Mouse (Mus musculus): ENCODE measurements around the gene Cdc14a.
A peak's percentile ranks its signal among the peaks of the same experiment; 100 is the strongest.

Cdc14a gene

DNA sequence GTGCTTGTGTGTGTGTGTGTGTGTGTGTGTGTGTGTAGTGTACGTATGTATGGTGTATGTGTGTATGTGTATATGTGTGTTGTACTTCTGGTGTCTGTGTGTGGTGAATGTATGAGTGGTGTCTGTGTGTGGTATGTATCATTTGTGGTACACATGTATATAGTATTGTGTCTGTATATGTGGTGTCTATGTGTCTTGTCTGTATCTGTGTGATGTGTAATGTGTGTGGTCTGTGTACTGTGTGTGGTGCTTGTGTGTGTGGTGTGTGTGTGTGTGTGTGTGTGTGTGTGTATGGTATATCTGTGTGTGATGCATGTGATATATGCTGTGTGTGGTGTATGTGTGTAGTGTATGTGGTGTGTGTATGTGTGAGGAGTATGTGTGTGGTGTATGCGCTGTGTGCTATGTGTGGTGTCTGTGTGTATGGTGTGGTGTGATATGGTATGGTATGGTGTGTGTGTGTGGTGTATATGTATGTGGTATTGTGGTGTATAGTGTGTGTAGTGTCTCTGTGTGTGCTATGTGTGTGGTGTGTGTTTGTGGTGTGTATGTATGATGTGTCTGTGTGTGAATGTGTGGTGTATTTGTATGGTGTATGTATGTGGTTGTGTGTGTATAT, 156.7 kb downstream of the Cdc14a start:
- no peak for DNase-seq (ENCODE audit: low spot score in 2 of 2)

DNA sequence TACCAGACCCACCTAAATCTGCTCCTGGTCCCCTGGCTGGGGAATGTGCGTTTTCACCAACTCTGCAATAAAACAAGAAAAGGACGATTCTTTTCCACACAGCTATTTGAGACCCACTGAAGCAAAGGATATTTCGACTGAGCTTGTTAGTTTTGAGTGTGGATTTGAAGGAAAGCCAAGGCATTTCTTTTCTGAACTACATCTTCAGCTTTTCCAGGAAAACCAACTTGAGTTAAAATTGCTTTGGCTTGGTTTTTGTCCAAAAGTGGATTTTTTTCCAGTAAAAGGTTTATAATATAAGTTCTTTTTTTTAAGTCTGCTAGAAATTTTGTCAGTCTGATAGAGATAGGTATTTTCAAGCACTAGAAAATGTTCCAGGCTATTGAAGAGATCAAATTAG, 157.5 kb downstream of the Cdc14a start:
- no peak for DNase-seq (ENCODE audit: low spot score in 2 of 2)

DNA sequence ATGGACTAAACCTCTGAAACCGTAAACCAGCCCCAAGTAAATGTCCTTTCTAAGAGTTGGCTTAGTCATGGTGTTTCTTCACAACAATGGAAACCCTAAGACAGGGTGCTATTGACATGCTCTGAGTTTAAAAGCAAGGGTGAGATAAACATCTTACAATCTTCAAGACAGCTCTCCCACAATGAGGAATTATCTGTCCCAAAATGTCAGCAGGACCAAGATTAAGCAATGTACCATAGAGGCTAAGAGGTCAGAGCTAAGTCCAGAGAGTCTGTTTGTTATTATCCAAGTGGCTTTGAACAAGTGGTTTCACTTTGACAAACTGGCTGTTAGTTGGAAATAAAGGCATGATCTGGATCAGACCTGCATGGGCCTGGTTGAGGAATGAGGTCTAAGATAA, 159.9 kb downstream of the Cdc14a start:
- DNase-seq (ENCODE audit: low spot score in 2 of 2), result no peak

DNA sequence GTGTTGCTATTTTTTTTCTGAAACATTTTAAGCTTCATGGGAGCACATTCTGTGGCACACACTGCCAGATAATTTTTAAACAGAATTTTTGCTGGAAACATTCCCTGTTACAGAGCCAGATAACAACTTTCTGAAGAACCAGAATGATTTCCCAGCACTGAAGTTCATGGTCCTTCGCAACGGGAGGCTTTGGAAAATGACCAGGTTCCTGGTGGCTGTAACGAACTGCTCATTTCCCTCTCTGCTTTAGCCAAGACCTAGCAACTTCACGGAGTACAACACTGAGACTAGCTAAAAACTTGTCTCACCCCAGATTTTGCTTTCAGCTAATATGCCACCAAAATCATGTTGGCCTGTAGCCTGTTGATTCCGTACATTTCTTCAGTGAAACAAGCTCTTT, 160.8 kb downstream of the Cdc14a start:
- no peak for DNase-seq (ENCODE audit: low spot score in 2 of 2)

DNA sequence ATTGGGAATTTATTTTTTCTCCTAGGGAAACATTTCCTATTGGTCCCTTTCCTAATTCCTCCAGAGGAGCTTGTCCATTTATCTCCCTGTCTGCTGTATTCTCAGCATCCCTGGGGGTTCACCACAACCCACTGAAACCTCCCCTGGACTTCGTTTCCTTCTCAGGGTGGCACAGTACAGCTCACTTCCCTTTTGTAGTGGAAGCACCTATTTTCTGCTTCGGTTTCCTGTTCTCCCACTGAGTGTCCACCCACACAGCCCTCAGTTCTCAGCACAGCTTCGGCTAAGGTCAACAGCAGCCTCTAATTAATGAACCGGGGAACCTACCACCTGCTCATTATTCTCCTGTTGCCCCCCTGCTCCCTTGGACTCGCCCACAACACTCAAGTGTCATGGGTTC, 167.7 kb downstream of the Cdc14a start:
- no peak for DNase-seq (ENCODE audit: low spot score in 2 of 2)

DNA sequence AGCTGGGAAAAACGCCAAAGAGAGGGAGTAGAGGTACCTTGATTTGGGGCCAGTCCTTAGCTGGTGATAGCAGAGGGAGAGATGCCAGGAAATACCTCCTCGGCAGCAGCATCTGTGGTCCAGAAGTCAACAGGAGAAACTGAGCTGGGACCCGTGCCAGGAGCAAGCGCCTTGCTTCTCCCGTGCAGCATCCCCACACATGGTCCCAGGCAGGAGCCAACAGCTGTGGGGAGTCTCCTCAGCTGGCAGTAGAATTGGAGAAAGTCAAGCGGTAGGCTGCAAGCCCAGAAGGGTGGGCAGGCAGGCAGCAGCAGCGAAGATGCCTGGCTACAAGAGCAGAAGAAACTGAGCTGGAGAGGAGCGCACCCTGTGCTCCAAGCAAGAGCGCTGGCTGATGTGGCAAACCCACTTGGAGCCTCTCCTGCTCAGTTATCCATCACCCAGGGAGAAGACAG, 170.7 kb downstream of the Cdc14a start, which contains the start of gene Gpr88:
Gpr88 (minus strand) TSS at position 427 of the 455 bp plus-strand sequence.
- DNase-seq (ENCODE audit: low spot score in 2 of 2), result peak; percentile 71 to 78

DNA sequence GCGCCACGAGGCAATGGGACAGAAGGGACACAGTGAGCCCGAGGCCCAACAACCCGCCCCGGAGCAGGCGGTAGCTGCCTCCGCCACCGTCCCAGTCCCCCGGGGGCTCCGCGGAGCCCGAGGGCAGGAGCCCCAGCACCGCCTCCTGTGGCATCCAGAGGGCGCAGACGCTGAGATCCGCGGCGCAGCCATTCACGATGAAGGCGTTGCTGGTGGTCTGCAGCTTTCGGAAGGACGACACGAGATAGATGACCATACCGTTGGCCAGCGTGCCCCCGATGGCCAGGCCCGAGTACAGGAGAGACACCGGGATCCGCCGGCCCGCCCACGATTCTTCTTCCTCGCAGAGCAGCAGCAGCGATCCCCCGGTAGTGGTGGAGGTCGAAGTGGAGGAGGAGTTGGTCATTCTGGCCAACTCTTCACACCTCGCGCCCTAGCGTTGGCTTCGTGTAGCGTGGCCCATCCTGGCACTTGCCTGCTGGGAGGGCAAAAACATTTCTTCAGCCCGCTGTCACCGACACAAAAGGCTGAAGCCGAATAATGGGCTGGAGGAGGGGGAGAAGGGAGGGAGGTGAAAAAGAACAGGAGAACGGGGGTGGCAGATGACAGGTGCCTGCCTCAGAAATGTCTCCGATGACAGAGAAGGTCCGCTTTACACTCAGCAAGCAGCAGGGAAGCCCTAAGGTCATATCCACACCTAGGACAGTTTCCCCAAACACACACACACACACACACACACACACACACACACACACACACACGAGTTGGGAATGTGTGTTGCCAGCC, 171.4 kb downstream of the Cdc14a start:
- DNase-seq (ENCODE audit: low spot score in 2 of 2), result peak; percentile 24 to 50

DNA sequence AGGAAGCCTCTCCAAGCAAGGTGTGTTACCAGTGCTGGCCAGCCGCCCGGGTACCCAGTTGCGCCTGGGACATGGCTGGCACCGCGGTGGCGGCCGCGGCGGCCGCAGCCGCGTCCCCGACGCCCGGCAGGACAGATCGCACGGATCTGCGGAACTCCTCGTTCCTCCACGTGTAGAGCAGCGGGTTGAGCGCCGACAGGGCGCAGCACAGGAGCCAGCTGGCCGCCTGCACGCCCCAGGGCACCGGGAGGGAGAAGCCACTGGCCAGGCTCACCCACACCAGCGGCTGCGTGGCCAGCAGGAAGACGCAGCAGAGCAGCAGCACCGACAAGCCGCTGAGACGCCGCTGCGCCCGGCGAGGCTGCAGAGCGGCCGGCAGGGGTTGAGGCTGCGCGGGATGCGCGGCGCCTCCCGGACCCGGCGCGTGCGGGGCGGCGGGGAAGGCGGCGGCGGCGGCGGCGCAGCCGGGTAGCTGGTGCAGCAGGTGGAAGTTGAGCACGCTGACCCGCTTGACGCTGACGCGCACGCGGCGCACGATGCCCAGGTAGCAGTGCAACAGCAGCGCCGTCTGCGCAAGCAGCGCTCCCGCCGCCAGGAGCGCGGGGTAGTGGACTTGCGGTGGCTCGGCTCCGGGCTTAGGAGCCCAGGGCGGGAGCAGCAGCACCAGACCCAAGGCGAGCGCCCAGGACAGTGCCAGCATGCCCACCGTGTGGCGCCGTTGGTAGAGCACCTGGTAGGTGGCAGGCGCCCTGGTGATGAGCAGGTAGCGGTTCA, 172.2 kb downstream of the Cdc14a start:
- DNase-seq (ENCODE audit: low spot score in 2 of 2), result peak; percentile 21 to 31

DNA sequence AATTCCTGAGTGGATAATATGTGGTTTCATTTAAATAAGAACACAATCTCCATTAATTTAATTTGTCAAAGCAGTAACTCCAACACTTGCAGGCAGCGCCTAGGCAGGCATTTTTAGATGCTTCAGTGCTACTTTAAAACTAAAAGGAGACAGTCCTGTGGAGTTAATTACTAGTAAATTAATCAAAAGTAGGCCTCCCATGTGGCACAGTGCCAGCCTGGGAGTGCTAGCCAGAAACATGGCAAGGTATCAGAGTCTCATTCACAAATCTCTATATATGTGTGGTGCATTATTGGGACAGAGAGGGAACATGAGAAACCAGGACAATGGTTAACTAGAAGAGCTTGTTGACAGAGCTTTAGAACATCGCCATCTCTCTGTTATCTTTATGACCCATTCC, 174.8 kb downstream of the Cdc14a start:
- DNase-seq (ENCODE audit: low spot score in 2 of 2), result no peak

DNA sequence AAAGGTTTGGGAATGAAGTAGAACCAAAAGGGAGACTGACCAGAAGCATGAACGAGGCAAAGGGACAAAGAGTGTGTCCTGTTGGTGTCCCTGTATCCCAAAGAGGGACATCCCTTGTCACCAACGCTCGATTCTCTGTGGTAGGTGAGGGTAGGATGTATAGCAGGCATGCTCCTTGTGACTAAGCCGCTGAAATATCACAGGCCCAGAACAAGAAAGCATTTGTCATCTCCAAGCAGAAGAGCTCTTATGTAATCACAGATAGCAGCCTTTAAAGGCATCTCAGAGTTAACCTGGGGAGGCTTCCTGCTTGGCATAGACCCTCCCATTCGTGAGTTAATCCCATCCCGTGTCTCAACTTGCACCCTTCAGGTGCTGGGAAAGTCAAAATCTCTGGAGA, 179.4 kb downstream of the Cdc14a start:
- DNase-seq (ENCODE audit: low spot score in 2 of 2), result no peak

DNA sequence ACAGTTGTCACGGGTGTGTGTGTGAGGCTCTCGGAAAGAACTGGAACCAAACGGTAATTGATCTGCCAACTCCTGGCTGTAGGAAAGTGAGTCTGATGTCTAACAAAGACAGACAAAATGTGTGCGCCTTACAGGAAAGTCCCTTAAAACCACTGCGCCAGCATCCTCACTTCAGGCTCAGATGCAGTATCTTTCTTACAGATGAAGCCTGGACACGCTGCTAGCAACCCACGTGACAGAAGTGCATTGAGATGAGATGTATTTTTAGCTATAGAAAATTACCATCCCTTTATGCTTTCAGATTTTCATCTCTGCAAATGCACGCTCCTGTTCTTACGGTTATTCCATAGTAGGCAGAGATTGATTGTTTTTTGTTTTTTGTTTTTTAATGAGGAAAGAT, 181.1 kb downstream of the Cdc14a start:
- DNase-seq (ENCODE audit: low spot score in 2 of 2), result no peak

DNA sequence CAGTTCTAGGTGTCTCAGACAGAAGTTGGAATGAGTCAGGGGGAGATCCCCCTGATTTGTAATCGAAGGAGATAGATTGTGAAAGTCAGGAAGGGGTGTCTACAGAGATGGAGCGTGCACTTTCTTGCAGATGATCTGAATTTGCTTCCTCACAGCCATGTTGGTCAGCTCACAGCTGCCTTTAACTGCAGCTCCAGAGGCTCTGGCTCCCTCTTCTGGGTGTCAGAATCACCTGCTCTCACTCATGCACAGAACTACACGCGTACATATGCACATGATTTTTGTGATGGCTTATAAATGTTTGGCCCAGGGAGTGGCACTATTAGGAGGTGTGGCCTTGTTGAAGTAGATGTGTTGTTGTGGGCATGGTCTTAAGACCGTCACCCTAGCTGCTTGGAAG, 186.3 kb downstream of the Cdc14a start:
- no peak for DNase-seq (ENCODE audit: low spot score in 2 of 2)

DNA sequence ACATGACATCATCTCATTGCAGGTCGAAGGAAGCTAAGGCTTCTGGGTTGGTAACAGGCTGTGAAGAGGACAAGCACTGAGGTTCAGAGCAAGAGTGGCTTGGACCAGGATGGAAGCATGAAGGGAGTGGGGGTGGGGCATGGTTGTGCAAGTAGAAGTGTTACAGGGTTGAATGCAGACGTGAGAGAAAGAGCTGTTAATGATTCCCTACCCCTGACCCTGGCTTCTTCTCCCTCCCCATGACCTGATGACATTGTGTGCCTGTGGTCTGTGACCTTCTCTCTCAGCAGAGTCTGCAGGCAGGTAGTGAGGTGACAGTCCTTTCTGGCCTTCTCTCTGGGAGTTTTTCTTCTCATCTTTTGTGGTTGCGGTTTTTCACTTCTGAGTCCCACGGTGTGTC, 187.0 kb downstream of the Cdc14a start:
- no peak for DNase-seq (ENCODE audit: low spot score in 2 of 2)

DNA sequence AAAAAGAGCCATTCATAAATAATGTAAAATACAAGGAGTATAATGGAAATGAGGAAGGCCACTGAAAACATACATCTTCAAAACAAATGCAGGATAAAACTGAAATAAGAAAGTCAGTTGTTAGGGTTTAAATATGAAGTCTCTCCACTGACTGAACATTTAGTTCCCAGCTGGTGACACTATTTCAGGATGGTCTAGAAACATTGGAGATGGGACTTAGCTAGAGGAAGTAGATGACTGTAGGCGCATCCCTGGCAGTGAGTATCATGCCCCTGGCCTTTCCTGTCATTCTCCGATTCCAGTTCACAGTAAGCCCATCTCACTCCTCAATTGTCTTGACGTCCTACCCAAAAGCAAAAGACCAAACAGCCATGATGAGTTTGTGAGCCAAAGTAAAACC, 190.3 kb downstream of the Cdc14a start:
- no peak for DNase-seq (ENCODE audit: low spot score in 2 of 2)

DNA sequence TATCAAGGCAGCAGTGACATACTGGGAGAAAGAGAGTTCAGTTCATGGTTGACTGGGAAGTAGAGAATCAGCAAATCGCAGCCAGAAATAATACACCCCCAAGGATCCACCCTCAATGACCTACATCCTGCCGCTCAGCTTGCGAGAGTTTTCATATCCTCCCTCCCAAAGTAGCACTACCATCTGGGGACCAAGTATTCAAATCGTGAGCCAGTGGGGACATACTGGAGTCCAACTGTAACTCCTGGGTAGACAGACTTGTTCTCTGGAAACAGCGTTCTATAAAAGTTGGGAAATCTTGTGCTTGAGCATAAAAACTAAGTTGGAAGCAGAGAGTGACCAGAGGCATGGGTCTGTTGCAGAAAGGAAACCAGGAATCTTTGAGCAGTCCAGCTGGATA, 191.1 kb downstream of the Cdc14a start:
- DNase-seq (ENCODE audit: low spot score in 2 of 2), result no peak

DNA sequence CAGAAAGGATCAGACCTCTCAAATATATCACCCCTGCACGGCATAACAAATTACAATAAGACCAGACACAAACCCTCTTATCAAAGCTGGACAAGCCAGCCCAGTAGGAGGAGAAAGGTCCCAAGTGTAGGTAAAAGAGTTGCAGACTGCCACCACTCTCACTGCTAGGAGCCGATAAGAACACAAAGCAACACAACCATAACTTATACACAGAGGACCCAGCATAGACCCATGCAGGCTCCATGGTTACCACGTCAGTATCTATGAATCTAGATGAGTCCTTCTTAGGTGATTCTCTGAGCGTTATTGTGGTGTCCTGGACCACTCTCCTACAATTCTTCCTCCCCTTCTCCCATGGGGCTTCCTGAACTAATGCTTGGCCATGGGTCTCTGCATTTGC, 194.5 kb downstream of the Cdc14a start:
- no peak for DNase-seq (ENCODE audit: low spot score in 2 of 2)

DNA sequence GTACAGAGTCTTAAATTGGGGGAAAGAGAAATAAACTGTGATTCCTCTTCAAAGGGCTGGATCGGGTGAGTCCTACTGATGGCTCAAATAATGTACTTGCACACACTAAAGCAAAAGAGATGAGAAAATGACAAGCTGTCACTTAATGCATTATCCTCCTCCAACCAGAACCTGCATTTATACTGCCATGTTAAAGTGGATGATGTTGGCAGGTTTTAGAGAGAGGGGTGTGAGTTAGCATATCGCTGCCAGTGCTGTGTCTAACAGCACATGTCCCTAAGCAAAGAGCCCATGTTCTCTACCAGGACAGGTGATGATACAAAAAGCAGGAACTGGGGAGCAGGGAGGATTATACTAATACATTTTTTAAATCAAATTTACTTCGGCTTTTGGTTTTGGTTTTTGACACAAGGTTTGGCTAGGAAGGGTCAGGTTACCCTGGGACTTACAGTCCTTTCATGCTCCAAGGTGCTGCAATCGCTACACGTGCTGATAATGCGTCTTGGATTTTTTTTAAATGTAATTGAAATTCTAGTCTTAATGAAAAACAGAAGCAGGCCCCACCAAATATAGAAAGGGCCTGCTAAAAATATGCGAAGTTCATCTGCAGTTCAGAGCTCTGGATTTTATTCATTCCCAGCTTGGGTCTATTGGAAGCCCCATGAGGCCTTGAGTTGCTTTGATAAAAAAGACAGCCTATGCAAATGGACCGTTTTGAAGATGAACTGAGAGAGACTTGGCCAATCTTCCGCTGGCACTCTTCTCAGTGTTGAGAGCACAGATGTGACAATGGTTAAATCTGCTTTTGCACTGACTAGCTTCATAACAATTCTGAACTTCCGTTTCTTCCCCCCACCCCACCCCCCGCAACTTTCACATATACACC, 195.2 kb downstream of the Cdc14a start:
- no peak for DNase-seq (ENCODE audit: low spot score in 2 of 2)

DNA sequence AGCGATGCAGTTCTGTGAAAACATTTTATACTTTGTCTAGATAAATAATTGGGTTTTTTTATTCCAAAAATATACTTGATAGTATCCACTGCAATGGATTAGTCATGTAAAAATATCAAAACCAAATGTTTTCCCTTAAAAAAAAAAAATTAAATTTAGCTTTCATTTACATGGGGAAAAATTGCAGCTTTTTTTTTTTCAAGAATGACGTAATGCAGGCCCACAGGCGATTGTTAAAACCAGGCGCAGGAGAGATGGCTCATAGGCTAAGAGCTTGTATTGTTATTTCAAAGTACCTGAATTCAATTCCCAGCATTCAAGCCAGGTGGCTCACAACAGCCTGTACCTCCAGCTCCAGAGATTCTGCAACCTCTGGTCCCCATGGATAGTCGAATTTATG, 196.4 kb downstream of the Cdc14a start:
- no peak for DNase-seq (ENCODE audit: low spot score in 2 of 2)

DNA sequence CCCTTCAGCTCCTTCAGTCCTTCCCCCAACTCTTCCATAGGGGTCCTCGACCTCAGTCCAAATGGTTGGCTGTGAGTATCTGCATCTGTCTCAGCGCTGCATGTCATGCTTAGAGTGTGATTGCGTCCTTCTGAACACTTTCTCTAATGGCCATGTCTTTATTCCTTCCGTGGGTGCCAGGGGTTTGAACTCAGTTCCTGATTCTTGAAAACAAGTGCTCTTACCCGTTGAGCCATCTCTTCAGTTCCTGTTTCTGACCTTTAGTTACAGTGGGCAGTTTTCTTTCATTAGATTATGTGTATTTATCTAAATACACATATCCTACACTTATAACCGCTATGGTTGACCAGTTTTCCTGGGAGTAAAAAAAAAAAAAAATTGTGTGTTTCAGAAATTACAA, 196.9 kb downstream of the Cdc14a start:
- DNase-seq (ENCODE audit: low spot score in 2 of 2), result no peak

All from frontal cortex, postnatal 14 days (tissue).